Mouse (Mus musculus): Measurements from ENCODE around the gene Ppp1r18. TPM values are rescaled to one million over a fixed set of nuclear protein-coding genes. Genes with fewer than 3 reads are reported as not detected.

The Ppp1r18 gene
- polyA plus RNA-seq, 1 experiment from 2014 or later: 15.6 TPM

DNA sequence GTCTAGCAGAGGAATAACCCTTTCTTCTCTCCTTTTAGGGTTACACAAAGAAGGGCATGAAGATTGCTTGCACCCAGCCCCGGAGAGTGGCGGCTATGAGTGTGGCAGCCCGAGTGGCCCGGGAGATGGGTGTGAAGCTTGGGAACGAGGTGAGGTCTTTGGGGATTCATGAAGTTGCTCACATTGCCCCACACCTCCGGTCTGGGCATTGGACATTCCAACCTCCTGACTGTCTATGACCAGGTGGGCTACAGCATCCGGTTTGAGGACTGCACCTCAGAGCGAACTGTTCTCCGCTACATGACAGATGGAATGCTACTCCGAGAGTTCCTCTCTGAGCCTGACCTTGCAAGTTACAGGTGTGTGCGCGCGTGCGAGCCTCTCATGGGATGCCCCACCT, 18.4 kb downstream of the Ppp1r18 start:
- no peak for TF ChIP-seq CTCF (IDR thresholded peaks at IDR 0.05; ENCODE audit: low read depth)
- Histone ChIP-seq H3K4me3 (ENCODE audit: low read depth, low read length) (no peak overlapping the region), H3K27me3 (replicated peaks; ENCODE audit: control insufficient read depth, insufficient read depth, low read length) (no peaks in the 10 kb centered on the region), H3K36me3 (ENCODE audit: control insufficient read depth, insufficient read depth) (peaks cover 69% of the 10 kb centered on the region), H3K4me1 (replicated peaks; ENCODE audit: control insufficient read depth, insufficient read depth, low read length) (no peaks in the 10 kb centered on the region), H3K4me2 (replicated peaks; ENCODE audit: low read depth) (no peak overlapping the region), H3K9ac (ENCODE audit: low read depth, low read length) (no peak overlapping the region), H3K27ac (ENCODE audit: low read depth, low read length) (no peak overlapping the region), H3K9me3 (ENCODE audit: control insufficient read depth) (no peaks in the 10 kb centered on the region)
- no peak for ATAC-seq
- WGBS: 94% methylated on average over 14 of the region's 14 CpGs

DNA sequence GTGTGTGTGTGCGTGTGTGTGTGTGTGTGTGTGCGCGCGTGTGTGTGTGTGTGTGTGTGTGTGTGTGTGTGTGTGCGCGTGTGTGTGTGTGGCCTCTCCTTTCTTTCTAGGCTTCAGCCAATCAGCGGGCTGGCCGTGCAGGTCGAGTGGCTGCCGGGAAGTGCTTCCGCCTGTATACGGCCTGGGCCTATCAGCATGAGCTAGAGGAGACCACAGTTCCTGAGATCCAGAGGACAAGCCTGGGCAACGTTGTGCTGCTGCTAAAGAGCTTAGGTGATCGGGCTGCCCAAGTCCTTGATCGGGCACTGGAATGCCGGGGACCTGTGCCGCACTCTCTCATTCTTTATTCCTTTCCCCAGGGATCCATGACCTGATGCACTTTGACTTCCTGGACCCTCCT, 22.3 kb downstream of the Ppp1r18 start:
- no peaks in the 10 kb centered on the region for H3K4me1 ChIP-seq (replicated peaks; ENCODE audit: control insufficient read depth, insufficient read depth, low read length)
- H3K9me3 ChIP-seq (ENCODE audit: control insufficient read depth): no peaks in the 10 kb centered on the region
- H3K4me3 ChIP-seq (ENCODE audit: low read depth, low read length): no peak overlapping the region
- no peak overlapping the region for H3K4me2 ChIP-seq (replicated peaks; ENCODE audit: low read depth)
- TF ChIP-seq CTCF (IDR thresholded peaks at IDR 0.05; ENCODE audit: low read depth): no peak
- H3K36me3 ChIP-seq (ENCODE audit: control insufficient read depth, insufficient read depth): peaks cover 94% of the 10 kb centered on the region
- H3K9ac ChIP-seq (ENCODE audit: low read depth, low read length): no peak overlapping the region
- no peak overlapping the region for H3K27ac ChIP-seq (ENCODE audit: low read depth, low read length)
- H3K27me3 ChIP-seq (replicated peaks; ENCODE audit: control insufficient read depth, insufficient read depth, low read length): no peaks in the 10 kb centered on the region
- ATAC-seq: no peak
- WGBS: 93% methylated on average over 13 of the region's 17 CpGs

DNA sequence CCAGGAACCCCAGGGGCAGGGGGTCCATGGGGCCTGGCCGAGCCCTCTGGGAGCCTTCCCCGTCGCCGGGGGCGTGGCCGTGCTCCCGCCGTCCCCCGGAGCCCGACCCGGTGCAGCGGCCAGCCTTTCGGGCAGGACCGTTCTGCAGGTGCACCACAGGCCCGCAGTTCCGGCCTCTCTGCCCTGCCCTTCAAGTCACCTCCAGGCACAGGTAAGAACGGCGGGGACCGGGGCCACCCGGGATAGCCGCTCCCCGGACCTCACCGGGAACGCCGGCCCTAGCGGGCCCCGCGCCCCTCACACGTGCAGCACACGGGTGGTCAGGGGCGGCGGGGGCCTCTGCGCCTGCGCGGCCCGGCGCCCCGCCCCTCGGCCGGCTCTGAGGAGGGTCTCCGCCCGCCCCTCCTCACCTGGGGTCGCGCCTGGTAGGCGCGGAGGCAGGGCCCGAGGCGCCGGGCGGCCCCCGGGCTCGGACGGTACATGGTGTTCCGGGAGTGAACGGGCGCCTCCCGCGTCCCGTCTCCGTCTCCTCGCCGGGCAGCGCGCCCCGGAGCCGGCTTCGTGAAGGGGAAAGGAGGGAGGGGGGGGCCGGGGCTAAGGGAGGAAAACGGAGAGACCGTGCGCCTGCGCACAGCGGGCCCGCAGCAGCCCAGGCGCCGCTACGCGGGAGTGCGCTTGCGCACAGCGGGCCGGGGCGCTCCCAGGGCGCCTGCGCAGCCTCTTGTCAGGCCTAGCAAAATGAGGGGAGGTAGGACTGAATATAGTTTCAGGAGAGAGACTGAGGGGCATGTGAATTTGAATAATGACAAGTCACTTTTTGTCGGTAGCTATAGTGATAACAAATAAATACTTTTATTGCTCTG, 31.6 kb downstream of the Ppp1r18 start, which contains the start of gene 2310061I04Rik:
Gene 2310061I04Rik, minus strand, starts transcription at position 651 of the 863 bp plus-strand sequence.
- peak within 1 kb of the TSS; percentile 93 for H3K9ac ChIP-seq (ENCODE audit: low read depth, low read length)
- TF ChIP-seq CTCF (IDR thresholded peaks at IDR 0.05; ENCODE audit: low read depth): no peak
- H3K4me3 ChIP-seq (ENCODE audit: low read depth, low read length): peak within 1 kb of the TSS; percentile 97
- H3K27me3 ChIP-seq (replicated peaks; ENCODE audit: control insufficient read depth, insufficient read depth, low read length): no peaks in the 10 kb centered on the region
- H3K36me3 ChIP-seq (ENCODE audit: control insufficient read depth, insufficient read depth): peaks cover 35% of the 10 kb centered on the region
- no peaks in the 10 kb centered on the region for H3K4me1 ChIP-seq (replicated peaks; ENCODE audit: control insufficient read depth, insufficient read depth, low read length)
- ATAC-seq: peak; percentile 85
- H3K4me2 ChIP-seq (replicated peaks; ENCODE audit: low read depth): peak within 1 kb of the TSS; percentile 92
- H3K9me3 ChIP-seq (ENCODE audit: control insufficient read depth): no peaks in the 10 kb centered on the region
- H3K27ac ChIP-seq (ENCODE audit: low read depth, low read length): peak within 1 kb of the TSS; percentile 92
- WGBS: under 1% methylated on average over 84 of the region's 86 CpGs

DNA sequence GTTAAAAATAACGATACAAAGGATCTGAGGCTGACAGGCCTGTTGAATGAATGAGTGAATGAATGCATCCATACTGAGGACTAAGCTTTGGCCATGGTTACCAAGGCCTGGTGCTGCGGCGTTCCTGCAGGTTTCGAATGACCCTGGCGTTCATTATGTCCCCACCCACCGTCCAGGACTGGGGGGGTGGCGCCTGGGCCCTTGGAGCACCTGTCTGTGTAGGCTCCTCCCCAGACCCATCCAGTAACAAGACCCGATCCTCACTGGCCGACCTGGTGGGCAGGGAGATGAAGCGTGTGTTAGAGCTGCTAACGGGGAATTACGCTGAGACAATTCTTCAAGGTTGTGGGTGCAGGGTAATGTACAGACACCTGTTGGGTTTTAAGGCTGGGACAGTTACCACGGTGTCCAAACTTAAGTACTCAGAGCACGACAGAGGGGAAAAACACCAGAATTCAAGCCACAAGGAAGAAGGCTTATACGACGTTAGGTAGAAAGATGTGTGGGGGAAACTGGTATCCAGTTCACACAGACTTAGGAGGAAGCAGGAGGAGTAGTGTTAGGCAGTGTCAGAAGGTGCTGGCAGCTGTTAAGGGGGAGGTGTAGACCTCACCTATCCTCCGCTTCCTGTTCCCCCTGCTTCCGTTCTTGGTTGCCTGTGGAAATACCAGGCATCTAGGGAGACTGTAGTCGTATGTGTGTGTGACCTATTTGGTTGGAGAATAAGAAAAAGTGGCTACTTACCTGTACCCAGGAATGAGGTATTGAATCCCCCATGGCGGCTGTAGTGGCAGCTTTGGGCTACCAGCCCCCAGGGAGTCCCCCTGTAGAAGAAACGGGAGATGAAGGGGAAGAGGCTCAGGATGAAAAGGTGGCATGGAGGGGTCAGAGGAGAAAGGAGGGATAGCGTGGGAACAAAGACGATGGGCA, 32.5 kb downstream of the Ppp1r18 start:
- H3K9me3 ChIP-seq (ENCODE audit: control insufficient read depth): no peaks in the 10 kb centered on the region
- no peaks in the 10 kb centered on the region for H3K27me3 ChIP-seq (replicated peaks; ENCODE audit: control insufficient read depth, insufficient read depth, low read length)
- peaks cover 28% of the 10 kb centered on the region for H3K36me3 ChIP-seq (ENCODE audit: control insufficient read depth, insufficient read depth)
- peak; percentile 8 for ATAC-seq
- no peaks in the 10 kb centered on the region for H3K4me1 ChIP-seq (replicated peaks; ENCODE audit: control insufficient read depth, insufficient read depth, low read length)
- H3K4me2 ChIP-seq (replicated peaks; ENCODE audit: low read depth): peak overlapping the region; percentile 92
- 38% methylated on average over 23 of the region's 23 CpGs for WGBS
- H3K4me3 ChIP-seq (ENCODE audit: low read depth, low read length): peak overlapping the region; percentile 97
- H3K9ac ChIP-seq (ENCODE audit: low read depth, low read length): peak overlapping the region; percentile 93; the same call in 1 of the 2 replicates
- no peak for TF ChIP-seq CTCF (IDR thresholded peaks at IDR 0.05; ENCODE audit: low read depth)
- no peak overlapping the region for H3K27ac ChIP-seq (ENCODE audit: low read depth, low read length)

DNA sequence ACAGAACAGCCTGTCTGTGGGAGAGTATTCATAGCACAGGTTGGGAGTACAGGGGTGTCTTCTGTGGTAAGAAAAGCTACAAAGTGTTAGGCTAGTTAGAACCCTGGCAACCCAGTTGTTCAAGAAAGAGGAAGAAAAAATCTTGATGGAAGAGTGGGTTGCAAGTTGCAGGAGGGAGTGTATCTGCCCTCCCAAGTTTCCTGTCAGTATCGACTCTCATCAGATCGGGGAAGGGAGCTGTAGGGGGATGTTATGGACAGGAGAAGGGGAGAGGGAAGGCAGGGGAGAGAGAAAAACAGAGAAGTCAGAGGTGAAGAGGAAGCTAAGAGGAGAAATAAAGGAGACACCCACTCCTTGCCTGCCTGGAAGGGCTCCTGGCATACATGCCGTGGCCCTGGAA, 35.2 kb downstream of the Ppp1r18 start:
- Histone ChIP-seq H3K9ac (ENCODE audit: low read depth, low read length) (no peak overlapping the region), H3K4me3 (ENCODE audit: low read depth, low read length) (no peak overlapping the region), H3K36me3 (ENCODE audit: control insufficient read depth, insufficient read depth) (peaks cover 14% of the 10 kb centered on the region), H3K9me3 (ENCODE audit: control insufficient read depth) (no peaks in the 10 kb centered on the region), H3K4me1 (replicated peaks; ENCODE audit: control insufficient read depth, insufficient read depth, low read length) (no peaks in the 10 kb centered on the region), H3K4me2 (replicated peaks; ENCODE audit: low read depth) (no peak overlapping the region), H3K27me3 (replicated peaks; ENCODE audit: control insufficient read depth, insufficient read depth, low read length) (no peaks in the 10 kb centered on the region), H3K27ac (ENCODE audit: low read depth, low read length) (no peak overlapping the region)
- no peak for TF ChIP-seq CTCF (IDR thresholded peaks at IDR 0.05; ENCODE audit: low read depth)
- 84% methylated on average over 3 of the region's 3 CpGs for WGBS
- ATAC-seq: no peak
